Mouse (Mus musculus) forebrain, embryonic 14.5 days (tissue): ENCODE measurements at regions not wholly inside any gene's neighbourhood (a gene's known extent, or its start where the extent isn't known, plus 50 kb on each side); places are given as distances from the start of the nearest gene placed in this dataset.
A peak's percentile ranks its signal among the peaks of the same experiment; 100 is the strongest.

Experiments used
- ATAC-seq: fragments of 200-750 bp; cut with Nextera tagmentation; 2 replicates; pipeline ENCODE4 v1.8.0; 2017; ENCODE audit warnings: mild to moderate bottlenecking, moderate library complexity
- DNase-seq: peaks from one replicate; pipeline ENCODE4 v3.0.0-alpha.2; 2015; ENCODE audit warnings: low spot score
- H3K27ac ChIP-seq: fragments of 300-500 bp; sonication (generic); 2 replicates; pipeline ENCODE4 v1.5.1; 2014; ENCODE audit warnings: low read depth, mild to moderate bottlenecking, control low read depth, low read length, moderate library complexity
- H3K27me3 ChIP-seq: fragments of 300-500 bp; sonication (generic); replicated peaks from 2 replicates; pipeline ENCODE4 v1.6.1; 2014; ENCODE audit warnings: low read length, control low read depth, mixed read lengths; ENCODE audit not compliant: control insufficient read depth, insufficient read depth
- H3K36me3 ChIP-seq: fragments of 300-500 bp; sonication (generic); 2 replicates; pipeline ENCODE4 v1.6.1; 2014; ENCODE audit warnings: low read length, control low read depth; ENCODE audit not compliant: control insufficient read depth, insufficient read depth
- H3K4me1 ChIP-seq: fragments of 300-500 bp; sonication (generic); 2 replicates; pipeline ENCODE4 v1.6.1; 2014; ENCODE audit warnings: antibody characterized with exemption, low read length, control low read depth; ENCODE audit not compliant: control insufficient read depth, insufficient read depth
- H3K4me2 ChIP-seq: fragments of 300-500 bp; sonication (generic); 2 replicates; pipeline ENCODE4 v1.6.1; 2014; ENCODE audit warnings: mild to moderate bottlenecking, control low read depth, low read length
- H3K4me3 ChIP-seq: fragments of 300-500 bp; sonication (generic); 2 replicates; pipeline ENCODE4 v1.5.1; 2014; ENCODE audit warnings: low read depth, low read length, control low read depth
- H3K9ac ChIP-seq: fragments of 300-500 bp; sonication (generic); 2 replicates; pipeline ENCODE4 v1.6.1; 2014; ENCODE audit warnings: mild to moderate bottlenecking, low read length, control low read depth, moderate library complexity
- H3K9me3 ChIP-seq: fragments of 300-500 bp; sonication (generic); replicated peaks from 2 replicates; pipeline ENCODE4 v1.6.1; 2016; ENCODE audit warnings: low read length, control low read depth, mixed read lengths; ENCODE audit not compliant: control insufficient read depth
- WGBS: fragments of 180-500 bp; shearing (Covaris S2); extraction: QIAGEN DNeasy Blood & Tissue Kit; methylation state at CpG from one replicate; pipeline ENCODE4 v1.1.7; 2014; 5-methylcytosine and 5-hydroxymethylcytosine counted together

GRCm38 (mm10) chr13:5519181-5519580, 342.1 kb upstream of the Klf6 start:
- H3K4me2 ChIP-seq, result no peak overlapping the region
- 80% methylated on average over 1 of the region's 1 CpGs for WGBS
- H3K9me3 ChIP-seq, result no peaks in the 10 kb centered on the region
- no peak for ATAC-seq
- H3K4me3 ChIP-seq, result no peak overlapping the region
- no peaks in the 10 kb centered on the region for H3K36me3 ChIP-seq
- no peak overlapping the region for H3K9ac ChIP-seq
- H3K4me1 ChIP-seq, result no peaks in the 10 kb centered on the region
- DNase-seq, result no peak
- H3K27ac ChIP-seq, result no peak overlapping the region
- H3K27me3 ChIP-seq, result no peaks in the 10 kb centered on the region

GRCm38 (mm10) chr13:5519600-5519999, 341.7 kb upstream of the Klf6 start:
- no peaks in the 10 kb centered on the region for H3K27me3 ChIP-seq
- ATAC-seq, result peak; percentile 69; the same call in 1 of the 2 replicates
- no peaks in the 10 kb centered on the region for H3K36me3 ChIP-seq
- H3K4me2 ChIP-seq, result no peak overlapping the region
- H3K4me3 ChIP-seq, result no peak overlapping the region
- H3K9me3 ChIP-seq, result no peaks in the 10 kb centered on the region
- H3K4me1 ChIP-seq, result no peaks in the 10 kb centered on the region
- peak; percentile 60 for DNase-seq
- H3K27ac ChIP-seq, result no peak overlapping the region
- 44% methylated on average over 1 of the region's 1 CpGs for WGBS
- no peak overlapping the region for H3K9ac ChIP-seq

GRCm38 (mm10) chr13:5527400-5527799, 333.9 kb upstream of the Klf6 start:
- no peaks in the 10 kb centered on the region for H3K9me3 ChIP-seq
- no peak overlapping the region for H3K9ac ChIP-seq
- no peaks in the 10 kb centered on the region for H3K27me3 ChIP-seq
- DNase-seq (no peak), ATAC-seq (no peak)
- WGBS, result 89% methylated on average over 1 of the region's 1 CpGs
- H3K4me1 ChIP-seq, result no peaks in the 10 kb centered on the region
- H3K4me3 ChIP-seq, result no peak overlapping the region
- no peak overlapping the region for H3K4me2 ChIP-seq
- H3K27ac ChIP-seq, result no peak overlapping the region
- no peaks in the 10 kb centered on the region for H3K36me3 ChIP-seq

GRCm38 (mm10) chr13:5540321-5540720, 321.0 kb upstream of the Klf6 start:
- Histone ChIP-seq H3K9me3 (no peaks in the 10 kb centered on the region), H3K36me3 (no peaks in the 10 kb centered on the region), H3K4me1 (no peaks in the 10 kb centered on the region), H3K9ac (no peak overlapping the region), H3K27ac (no peak overlapping the region), H3K4me2 (no peak overlapping the region), H3K27me3 (no peaks in the 10 kb centered on the region), H3K4me3 (no peak overlapping the region)
- 48% methylated on average over 1 of the region's 1 CpGs for WGBS
- ATAC-seq (no peak), DNase-seq (peak; percentile 53)

GRCm38 (mm10) chr13:5545521-5545920, 315.8 kb upstream of the Klf6 start:
- Histone ChIP-seq H3K4me3 (no peak overlapping the region), H3K4me1 (no peaks in the 10 kb centered on the region), H3K9me3 (no peaks in the 10 kb centered on the region), H3K36me3 (no peaks in the 10 kb centered on the region), H3K27me3 (no peaks in the 10 kb centered on the region), H3K9ac (no peak overlapping the region), H3K27ac (no peak overlapping the region), H3K4me2 (no peak overlapping the region)
- DNase-seq (peak; percentile 46), ATAC-seq (peak; percentile 40; the same call in 1 of the 2 replicates)

GRCm38 (mm10) chr13:5546011-5546410, 315.3 kb upstream of the Klf6 start:
- Histone ChIP-seq H3K4me2 (no peak overlapping the region), H3K27ac (no peak overlapping the region), H3K4me1 (no peaks in the 10 kb centered on the region), H3K36me3 (no peaks in the 10 kb centered on the region), H3K9me3 (no peaks in the 10 kb centered on the region), H3K9ac (no peak overlapping the region), H3K4me3 (no peak overlapping the region), H3K27me3 (no peaks in the 10 kb centered on the region)
- 83% methylated on average over 2 of the region's 2 CpGs for WGBS
- no peak for DNase-seq
- peak; percentile 40; the same call in 1 of the 2 replicates for ATAC-seq

- 73% methylated on average over 1 of the region's 1 CpGs for WGBS
- H3K4me2 ChIP-seq, result no peak overlapping the region
- ATAC-seq (no peak), DNase-seq (peak; percentile 51)
- no peak overlapping the region for H3K9ac ChIP-seq
- no peaks in the 10 kb centered on the region for H3K27me3 ChIP-seq
- H3K27ac ChIP-seq, result no peak overlapping the region
- H3K36me3 ChIP-seq, result no peaks in the 10 kb centered on the region
- H3K4me3 ChIP-seq, result no peak overlapping the region
- H3K9me3 ChIP-seq, result no peaks in the 10 kb centered on the region
- H3K4me1 ChIP-seq, result no peaks in the 10 kb centered on the region
These were observed 314.3 kb upstream of the Klf6 start for GRCm38 (mm10) chr13:5546937-5547336.

- Histone ChIP-seq H3K27me3 (no peaks in the 10 kb centered on the region), H3K9ac (no peak overlapping the region), H3K4me1 (no peaks in the 10 kb centered on the region), H3K4me2 (no peak overlapping the region), H3K9me3 (no peaks in the 10 kb centered on the region), H3K36me3 (no peaks in the 10 kb centered on the region), H3K4me3 (no peak overlapping the region), H3K27ac (no peak overlapping the region)
- WGBS, result 85% methylated on average over 1 of the region's 1 CpGs
- DNase-seq (no peak), ATAC-seq (no peak)
These were observed 312.5 kb upstream of the Klf6 start for GRCm38 (mm10) chr13:5548768-5549167.

- no peaks in the 10 kb centered on the region for H3K27me3 ChIP-seq
- no peak overlapping the region for H3K4me2 ChIP-seq
- H3K4me1 ChIP-seq, result no peaks in the 10 kb centered on the region
- H3K4me3 ChIP-seq, result no peak overlapping the region
- ATAC-seq (no peak), DNase-seq (no peak)
- no peaks in the 10 kb centered on the region for H3K9me3 ChIP-seq
- H3K36me3 ChIP-seq, result no peaks in the 10 kb centered on the region
- WGBS, result 89% methylated on average over 4 of the region's 4 CpGs
- no peak overlapping the region for H3K27ac ChIP-seq
- H3K9ac ChIP-seq, result no peak overlapping the region
These were observed 312.1 kb upstream of the Klf6 start for GRCm38 (mm10) chr13:5549175-5549574.
